Mouse (Mus musculus) ES-E14 (cell line): ENCODE data around the gene Tlr9. TPM values are rescaled to one million over a fixed set of nuclear protein-coding genes. Genes with fewer than 3 reads are reported as not detected.

Experiments
- DNase-seq: peaks from one replicate; pipeline ENCODE4 v3.0.0-alpha.2; 2013; ENCODE audit warnings: low read depth, low spot score
- H3K27ac ChIP-seq: 2 replicates; pipeline ENCODE4 v1.5.1; 2012; ENCODE audit warnings: low read depth, mild to moderate bottlenecking, low read length, moderate library complexity, mixed read lengths; ENCODE audit not compliant: poor library complexity, insufficient read depth, severe bottlenecking
- H3K36me3 ChIP-seq: 2 replicates; pipeline ENCODE4 v1.6.1; 2012; ENCODE audit warnings: mild to moderate bottlenecking, low read length, moderate library complexity, mixed read lengths; ENCODE audit not compliant: control insufficient read depth, poor library complexity, insufficient read depth, severe bottlenecking
- H3K4me1 ChIP-seq, 2 experiments: fragments of 150-350 bp in 1 of 2; sonication (generic) in 1 of 2; 2 replicates each; pipeline ENCODE4 v1.6.1; 2012; ENCODE audit warnings: low read length in 2 of 2, mild to moderate bottlenecking in 1 of 2, mixed read lengths in 1 of 2; ENCODE audit not compliant: control insufficient read depth in 2 of 2, insufficient read depth in 2 of 2, poor library complexity in 1 of 2
- H3K4me3 ChIP-seq, 2 experiments: fragments of 150-350 bp in 1 of 2; sonication (generic) in 1 of 2; 2 replicates each; pipeline ENCODE4 v1.5.1; 2012; ENCODE audit warnings: low read length in 2 of 2, low read depth in 1 of 2, mild to moderate bottlenecking in 1 of 2, mixed read lengths in 1 of 2; ENCODE audit not compliant: insufficient read depth in 1 of 2, poor library complexity in 1 of 2, severe bottlenecking in 1 of 2
- H3K9ac ChIP-seq: 2 replicates; pipeline ENCODE4 v1.6.1; 2012; ENCODE audit warnings: low read depth, mild to moderate bottlenecking, low read length, mixed read lengths; ENCODE audit not compliant: poor library complexity, insufficient read depth, severe bottlenecking
- H3K9me3 ChIP-seq: fragments of 150-350 bp; sonication (generic); 2 replicates; pipeline ENCODE4 v1.6.1; 2012; ENCODE audit warnings: low read depth, mild to moderate bottlenecking, low read length; ENCODE audit not compliant: control insufficient read depth, insufficient read depth
- CHD2 ChIP-seq: IDR thresholded peaks from 2 replicates; pipeline ENCODE4 v1.6.1; 2014; ENCODE audit warnings: mild to moderate bottlenecking, low read depth, low read length, inconsistent platforms
- HCFC1 ChIP-seq: IDR thresholded peaks from 2 replicates; pipeline ENCODE4 v1.6.1; 2012; ENCODE audit warnings: low read length, inconsistent platforms, borderline replicate concordance; ENCODE audit not compliant: insufficient read depth
- MAFK ChIP-seq: IDR thresholded peaks from 2 replicates; pipeline ENCODE4 v1.6.1; 2014; ENCODE audit warnings: mild to moderate bottlenecking, low read depth, low read length, inconsistent platforms; ENCODE audit not compliant: insufficient read depth
- ZC3H11A ChIP-seq: IDR thresholded peaks from 2 replicates; pipeline ENCODE4 v1.6.1; 2012; ENCODE audit warnings: low read depth, mild to moderate bottlenecking, inconsistent platforms, low read length, borderline replicate concordance
- ZNF384 ChIP-seq: IDR thresholded peaks from 2 replicates; pipeline ENCODE4 v1.6.1; 2012; ENCODE audit warnings: low read depth, low read length, inconsistent platforms
- in situ Hi-C, 2 experiments: fragments of 600-800 bp; cut with MboI; formaldehyde crosslinking; loops; one replicate each; pipeline ENCODE4 v1.15.1; 2025; ENCODE audit warnings: low sequenced_read_pairs in 2 of 2, inconsistent platforms in 1 of 2; ENCODE audit not compliant: unreplicated experiment in 2 of 2
- total RNA-seq: library from RNA; depleted of rRNA; stranded (reverse); fragments of 300-350 nt; gene quantifications from 2 replicates; pipeline ENCODE4 v1.2.3, GENCODE M21; 2012

Tlr9 gene
- total RNA-seq, 1 experiment = 0.09 TPM

DNA sequence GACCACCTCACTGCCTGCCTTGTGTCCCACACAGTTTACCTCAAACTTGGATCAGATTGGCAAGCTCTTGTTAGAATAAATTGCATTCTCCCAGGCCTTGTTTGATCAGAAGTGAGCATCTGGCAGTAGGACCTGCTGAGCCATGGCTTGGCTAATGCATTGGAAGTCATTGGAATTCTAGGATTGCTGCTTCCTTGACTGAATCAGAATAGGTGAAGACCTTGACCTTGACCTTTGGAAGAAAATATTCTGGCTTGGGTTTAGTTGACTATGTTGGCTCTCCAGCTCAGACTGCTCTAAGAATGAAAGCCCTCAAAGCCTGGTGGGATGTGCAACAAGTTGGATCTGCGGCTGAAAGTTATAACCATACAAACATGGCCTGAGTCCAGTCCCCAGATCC, 31.0 kb upstream of the Tlr9 start:
- Histone ChIP-seq H3K9ac (no peak overlapping the region), H3K36me3 (peaks cover 60% of the 10 kb centered on the region), H3K4me1 (no peaks in the 10 kb centered on the region; a peak in 1 of 4 replicates), H3K27ac (no peak overlapping the region), H3K4me3 (no peak overlapping the region), H3K9me3 (no peaks in the 10 kb centered on the region)
- no peak for DNase-seq
- in situ Hi-C loops = no loop called here
- TF ChIP-seq ZNF384 (no peak), HCFC1 (no peak), MAFK (no peak), ZC3H11A (no peak), CHD2 (no peak)

DNA sequence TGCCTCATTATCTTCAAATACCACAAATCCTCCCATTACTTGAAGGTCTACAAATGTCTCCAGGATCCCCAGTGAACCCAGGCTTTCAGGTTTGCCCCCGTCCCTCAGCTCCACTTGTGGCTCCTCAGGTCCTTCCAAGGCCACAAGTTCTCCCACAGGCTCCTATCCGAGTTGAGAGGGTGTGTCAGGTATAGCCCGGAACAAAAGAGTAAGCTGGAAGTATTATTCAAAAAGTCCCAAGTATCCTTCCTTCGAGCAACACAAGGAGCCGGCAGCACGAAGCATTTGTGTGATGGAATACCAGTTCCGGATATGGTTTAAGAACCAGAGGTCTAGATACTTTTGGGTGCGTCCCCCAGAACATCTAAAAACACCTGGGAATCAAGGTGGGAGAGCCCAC, 30.4 kb upstream of the Tlr9 start:
- no peak for TF ChIP-seq CHD2
- TF ChIP-seq ZC3H11A = no peak
- TF ChIP-seq MAFK = no peak
- TF ChIP-seq HCFC1 = no peak
- no peak for TF ChIP-seq ZNF384
- no peaks in the 10 kb centered on the region; a peak in 1 of 4 replicates for H3K4me1 ChIP-seq
- no peak overlapping the region for H3K4me3 ChIP-seq
- no peak overlapping the region for H3K9ac ChIP-seq
- H3K9me3 ChIP-seq = no peaks in the 10 kb centered on the region
- peaks cover 60% of the 10 kb centered on the region for H3K36me3 ChIP-seq
- in situ Hi-C loops = no loop called here
- 0 out of 2 replicates have a peak overlapping the region, but pooled peaks have one; percentile 6 for H3K27ac ChIP-seq
- no peak for DNase-seq

DNA sequence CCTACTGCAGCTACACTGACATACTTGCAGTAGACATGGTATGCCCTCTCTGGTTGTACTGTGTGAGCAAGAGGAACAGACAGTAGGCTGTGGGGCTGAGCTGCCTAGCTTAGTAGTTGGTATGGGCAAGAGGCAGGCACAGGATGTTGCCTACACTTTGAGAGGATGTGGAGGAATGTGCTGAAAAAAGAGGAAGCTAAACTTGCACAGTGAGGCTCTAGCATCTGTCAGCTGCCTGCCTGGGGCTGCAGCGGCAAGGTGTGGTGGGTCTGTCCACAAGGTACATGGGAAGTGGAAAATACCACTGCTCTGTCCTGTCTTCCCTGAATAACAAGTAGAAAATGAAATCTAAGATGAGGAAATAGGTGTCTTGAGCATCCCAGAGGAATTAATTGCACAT, 29.4 kb upstream of the Tlr9 start:
- H3K4me1 ChIP-seq = peaks cover 0 to 3% of the 10 kb centered on the region in 2 experiments; a peak in 1 of 4 replicates
- no peak overlapping the region for H3K9ac ChIP-seq
- no peak overlapping the region for H3K4me3 ChIP-seq
- no peak overlapping the region for H3K27ac ChIP-seq
- H3K36me3 ChIP-seq = peaks cover 61% of the 10 kb centered on the region
- no peaks in the 10 kb centered on the region for H3K9me3 ChIP-seq
- in situ Hi-C loops = no loop called here
- no peak for TF ChIP-seq CHD2
- TF ChIP-seq ZC3H11A = no peak
- no peak for DNase-seq

DNA sequence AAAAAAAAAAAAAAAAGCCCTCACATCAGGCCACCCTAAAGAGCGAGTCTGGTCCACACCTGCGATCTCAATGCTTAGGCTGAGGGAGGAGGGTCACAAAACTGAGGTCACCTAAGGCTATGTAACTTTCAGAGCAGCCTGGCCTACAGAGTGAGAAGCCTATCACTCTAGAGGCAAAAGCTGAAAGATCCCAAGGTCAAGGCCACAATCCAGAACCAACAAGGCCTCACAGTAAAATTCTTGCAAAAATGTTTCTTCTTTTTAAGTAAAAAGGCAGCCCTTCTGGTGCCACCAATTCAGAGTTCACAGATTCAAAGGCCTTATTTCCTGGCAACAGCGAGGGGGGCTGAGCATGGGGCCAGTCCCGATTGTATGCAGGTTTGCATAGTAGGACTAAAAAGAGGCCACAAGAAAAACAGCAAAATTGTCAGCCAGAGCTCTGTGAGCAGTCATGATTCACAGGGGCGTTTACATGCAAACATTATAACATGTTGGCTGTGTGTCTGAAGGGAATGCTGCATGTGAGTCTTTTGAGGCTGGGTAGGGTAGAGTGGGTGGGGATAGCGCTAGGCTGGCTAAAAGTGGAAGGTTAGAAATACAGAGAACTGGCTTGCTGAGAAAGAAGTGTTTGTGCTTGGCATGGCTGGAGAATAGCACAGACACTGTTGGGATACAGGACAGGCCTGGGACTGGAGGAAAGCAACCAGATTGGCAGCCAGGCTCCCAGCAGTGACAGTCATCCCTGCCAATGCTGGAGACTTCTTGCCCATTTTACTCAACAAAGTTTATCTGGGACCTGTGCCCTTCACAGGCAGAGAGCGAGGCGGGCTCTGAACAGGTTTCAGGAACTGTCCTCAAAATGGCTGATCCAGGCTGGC, 28.2 kb upstream of the Tlr9 start:
- in situ Hi-C loops = no loop called here
- Histone ChIP-seq H3K9me3 (no peaks in the 10 kb centered on the region), H3K36me3 (peaks cover 52% of the 10 kb centered on the region), H3K9ac (no peak overlapping the region), H3K4me1 (peaks cover 0 to 3% of the 10 kb centered on the region in 2 experiments; a peak in 1 of 4 replicates), H3K4me3 (no peak overlapping the region), H3K27ac (no peak overlapping the region)
- no peak for DNase-seq
- TF ChIP-seq ZNF384 = no peak
- no peak for TF ChIP-seq ZC3H11A
- no peak for TF ChIP-seq CHD2
- TF ChIP-seq MAFK = no peak
- TF ChIP-seq HCFC1 = no peak
